7 mouse cellular contexts compared by ENCODE assay signal in the genomic region with DNA sequence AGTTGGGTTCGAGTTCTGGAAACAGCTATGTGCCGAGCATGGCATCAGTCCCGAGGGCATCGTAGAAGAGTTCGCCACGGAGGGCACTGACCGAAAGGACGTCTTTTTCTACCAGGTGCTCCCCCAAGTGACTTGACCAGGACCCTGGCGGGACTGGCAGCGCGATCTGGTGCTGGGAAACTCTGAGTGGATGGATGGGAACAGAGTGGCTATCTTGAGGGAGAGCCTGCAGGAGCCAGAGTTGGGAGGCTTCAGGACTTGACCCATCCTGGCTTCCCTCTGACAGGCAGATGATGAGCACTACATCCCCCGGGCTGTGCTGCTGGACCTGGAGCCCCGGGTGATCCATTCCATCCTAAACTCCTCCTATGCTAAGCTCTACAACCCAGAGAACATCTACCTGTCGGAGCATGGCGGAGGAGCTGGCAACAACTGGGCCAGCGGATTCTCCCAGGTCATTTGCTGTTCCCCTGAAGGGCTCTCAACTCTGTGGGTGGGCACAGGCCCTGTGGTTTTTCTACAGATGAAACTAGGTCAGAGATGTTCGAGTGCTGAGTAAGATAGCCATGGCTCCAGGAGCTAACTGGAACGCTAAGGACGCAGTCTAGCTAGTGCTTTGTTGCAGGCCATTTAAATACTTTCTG. TPM values are rescaled to one million over a fixed set of nuclear protein-coding genes. Genes with fewer than 3 reads are reported as not detected.
DNase-seq lines count a peak whose midpoint lies in the region; ATAC-seq and TF ChIP-seq lines count a peak whose summit lies in the region.

No protein-coding gene starts in this region.

- DNase-seq in lung, adult 2 months = no peak
- DNase-seq in lung, postnatal 10 days = no peak
- DNase-seq in embryo, embryonic 9.5 days (ENCODE audit: extremely low spot score) = no peak
- no peak for DNase-seq in left cerebral cortex, adult 8-10 months (ENCODE audit: low spot score in 2 of 2)

- 18% methylated on average over 19 of the region's 19 CpGs for WGBS in lung, adult 2 months
- WGBS in embryonic facial prominence, embryonic 13.5 days = 20% methylated on average over 19 of the region's 19 CpGs
- WGBS in hindbrain, embryonic 13.5 days = 24% methylated on average over 19 of the region's 19 CpGs
- WGBS in midbrain, embryonic 16.5 days = 23% methylated on average over 19 of the region's 19 CpGs

- peak overlapping the region; percentile 74 for H3K4me3 ChIP-seq in lung, adult 2 months (replicated peaks; ENCODE audit: extremely low read depth, low read depth, low read length)
- peak overlapping the region; percentile 98 for H3K4me3 ChIP-seq in embryonic facial prominence, embryonic 13.5 days
- peak overlapping the region; percentile 90 for H3K4me3 ChIP-seq in hindbrain, embryonic 13.5 days
- peak overlapping the region; percentile 89 for H3K4me3 ChIP-seq in midbrain, embryonic 16.5 days (ENCODE audit: low read depth, low read length)

- peak overlapping the region; percentile 91 for H3K27ac ChIP-seq in embryonic facial prominence, embryonic 13.5 days
- peak overlapping the region; percentile 89 for H3K27ac ChIP-seq in hindbrain, embryonic 13.5 days
- peak overlapping the region; percentile 90 for H3K27ac ChIP-seq in midbrain, embryonic 16.5 days (ENCODE audit: low read length)

- peaks cover 42% of the 10 kb centered on the region for H3K36me3 ChIP-seq in embryonic facial prominence, embryonic 13.5 days
- peaks cover 31% of the 10 kb centered on the region for H3K36me3 ChIP-seq in hindbrain, embryonic 13.5 days
- H3K36me3 ChIP-seq in midbrain, embryonic 16.5 days (ENCODE audit: control insufficient read depth, insufficient read depth, low read length) = peaks cover 16% of the 10 kb centered on the region

- peak overlapping the region; percentile 95 for H3K4me2 ChIP-seq in embryonic facial prominence, embryonic 13.5 days
- H3K4me2 ChIP-seq in hindbrain, embryonic 13.5 days = peak overlapping the region; percentile 97
- H3K4me2 ChIP-seq in midbrain, embryonic 16.5 days (ENCODE audit: low read length) = peak overlapping the region; percentile 99

- no peaks in the 10 kb centered on the region for H3K9me3 ChIP-seq in embryonic facial prominence, embryonic 13.5 days
- no peaks in the 10 kb centered on the region for H3K9me3 ChIP-seq in hindbrain, embryonic 13.5 days
- H3K9me3 ChIP-seq in midbrain, embryonic 16.5 days (replicated peaks; ENCODE audit: control insufficient read depth, low read length, poor library complexity, severe bottlenecking) = no peaks in the 10 kb centered on the region

- TF ChIP-seq CTCF in lung, adult 2 months (IDR thresholded peaks at IDR 0.05; ENCODE audit: insufficient read depth, low read length) = no peak

- peak overlapping the region; percentile 96 for H3K9ac ChIP-seq in embryonic facial prominence, embryonic 13.5 days
- peak overlapping the region; percentile 84 for H3K9ac ChIP-seq in hindbrain, embryonic 13.5 days
- H3K9ac ChIP-seq in midbrain, embryonic 16.5 days (ENCODE audit: low read depth, low read length) = peak overlapping the region; percentile 87

- no peak for ATAC-seq in embryonic facial prominence, embryonic 13.5 days (ENCODE audit: insufficient number of reproducible peaks, insufficient read depth, low FRiP score, low TSS enrichment, low read depth)
- ATAC-seq in hindbrain, embryonic 13.5 days (ENCODE audit: low FRiP score) = no peak
- ATAC-seq in midbrain, embryonic 16.5 days = no peak

- H3K27me3 ChIP-seq in embryonic facial prominence, embryonic 13.5 days = no peaks in the 10 kb centered on the region
- no peaks in the 10 kb centered on the region for H3K27me3 ChIP-seq in hindbrain, embryonic 13.5 days
- H3K27me3 ChIP-seq in midbrain, embryonic 16.5 days (ENCODE audit: control insufficient read depth, insufficient read depth, low read depth, low read length) = no peaks in the 10 kb centered on the region

- peaks cover 7% of the 10 kb centered on the region for H3K4me1 ChIP-seq in lung, adult 2 months (ENCODE audit: control insufficient read depth, insufficient read depth, low read length)
- peaks cover 28% of the 10 kb centered on the region for H3K4me1 ChIP-seq in embryonic facial prominence, embryonic 13.5 days
- H3K4me1 ChIP-seq in hindbrain, embryonic 13.5 days (replicated peaks) = peaks cover 42% of the 10 kb centered on the region
- peaks cover 32% of the 10 kb centered on the region for H3K4me1 ChIP-seq in midbrain, embryonic 16.5 days (ENCODE audit: control insufficient read depth, insufficient read depth, low read length)

- no peak for TF ChIP-seq POLR2A in lung, adult 2 months (IDR thresholded peaks at IDR 0.05; ENCODE audit: borderline replicate concordance, extremely low read depth, low read depth, low read length)

RNA-seq across cellular contexts. Expression of a gene that starts 0.9 kb away (rescaled TPM):
- 10.7 and 14.4 TPM in 2 replicates for polyA plus RNA-seq in lung, adult 2 months (2012; rRNA removed)
- 69.7 and 77.2 TPM in 2 replicates for polyA plus RNA-seq in embryonic facial prominence, embryonic 13.5 days (2015; fragmentation: Nextera tagmentation; extraction: Ambion mirVana)
- 79.6 and 84.0 TPM in 2 replicates for polyA plus RNA-seq in hindbrain, embryonic 13.5 days (2015; fragmentation: Nextera tagmentation; extraction: Ambion mirVana)
- 72.6 and 75.0 TPM in 2 replicates for polyA plus RNA-seq in midbrain, embryonic 16.5 days (2015; fragmentation: Nextera tagmentation; extraction: Ambion mirVana)
- total RNA-seq in left cerebral cortex, adult 8-10 months (2022) = 10 to 100 TPM; 47.1 to 49.2 (median 47.9) TPM

RNA-seq across cellular contexts. Expression of a gene that starts 1.0 kb away (rescaled TPM):
- polyA plus RNA-seq in lung, adult 2 months (2012; rRNA removed) = 47.6 and 58.8 TPM in 2 replicates
- 19.2 and 21.4 TPM in 2 replicates for polyA plus RNA-seq in embryonic facial prominence, embryonic 13.5 days (2015; fragmentation: Nextera tagmentation; extraction: Ambion mirVana)
- 25.1 and 27.7 TPM in 2 replicates for polyA plus RNA-seq in hindbrain, embryonic 13.5 days (2015; fragmentation: Nextera tagmentation; extraction: Ambion mirVana)
- polyA plus RNA-seq in midbrain, embryonic 16.5 days (2015; fragmentation: Nextera tagmentation; extraction: Ambion mirVana) = 24.4 and 25.4 TPM in 2 replicates
- 10 to 100 TPM; 50.1 to 52.2 (median 50.9) TPM for total RNA-seq in left cerebral cortex, adult 8-10 months (2022)

RNA-seq across cellular contexts. Expression of a gene that starts 25.4 kb away (rescaled TPM):
- 1.5 and 2.1 TPM in 2 replicates for polyA plus RNA-seq in lung, adult 2 months (2012; rRNA removed)
- polyA plus RNA-seq in embryonic facial prominence, embryonic 13.5 days (2015; fragmentation: Nextera tagmentation; extraction: Ambion mirVana) = 43.5 and 46.1 TPM in 2 replicates
- 23.4 and 26.3 TPM in 2 replicates for polyA plus RNA-seq in hindbrain, embryonic 13.5 days (2015; fragmentation: Nextera tagmentation; extraction: Ambion mirVana)
- 15.2 and 17.6 TPM in 2 replicates for polyA plus RNA-seq in midbrain, embryonic 16.5 days (2015; fragmentation: Nextera tagmentation; extraction: Ambion mirVana)
- total RNA-seq in left cerebral cortex, adult 8-10 months (2022) = 1 to 10 TPM; 2.2 to 4.7 (median 3.8) TPM

RNA-seq across cellular contexts. Expression of a gene that starts 33.6 kb away (rescaled TPM):
- polyA plus RNA-seq in lung, adult 2 months (2012; rRNA removed) = 25.5 and 47.0 TPM in 2 replicates
- polyA plus RNA-seq in embryonic facial prominence, embryonic 13.5 days (2015; fragmentation: Nextera tagmentation; extraction: Ambion mirVana) = 46.8 and 50.9 TPM in 2 replicates
- polyA plus RNA-seq in hindbrain, embryonic 13.5 days (2015; fragmentation: Nextera tagmentation; extraction: Ambion mirVana) = 88.1 and 91.0 TPM in 2 replicates
- 93.8 and 96.5 TPM in 2 replicates for polyA plus RNA-seq in midbrain, embryonic 16.5 days (2015; fragmentation: Nextera tagmentation; extraction: Ambion mirVana)
- total RNA-seq in left cerebral cortex, adult 8-10 months (2022) = 10 to 100 TPM; 31.1 to 41.9 (median 37.1) TPM

RNA-seq across cellular contexts. Expression of a gene that starts 35.0 kb away (rescaled TPM):
- 2.4 and 3.2 TPM in 2 replicates for polyA plus RNA-seq in lung, adult 2 months (2012; rRNA removed)
- polyA plus RNA-seq in embryonic facial prominence, embryonic 13.5 days (2015; fragmentation: Nextera tagmentation; extraction: Ambion mirVana) = 12.6 and 12.9 TPM in 2 replicates
- polyA plus RNA-seq in hindbrain, embryonic 13.5 days (2015; fragmentation: Nextera tagmentation; extraction: Ambion mirVana) = 34.6 and 38.2 TPM in 2 replicates
- 62.9 and 71.4 TPM in 2 replicates for polyA plus RNA-seq in midbrain, embryonic 16.5 days (2015; fragmentation: Nextera tagmentation; extraction: Ambion mirVana)
- total RNA-seq in left cerebral cortex, adult 8-10 months (2022) = 10 to 100 TPM; 53.1 to 58.8 (median 56.7) TPM
